Mouse (Mus musculus) myocyte (in vitro differentiated cells): Measurements from ENCODE around the gene Prl7c1.

Experiments
- E2F4 ChIP-seq: IDR thresholded peaks from one replicate; pipeline ENCODE4 v1.6.1; 2011; ENCODE audit warnings: mild to moderate bottlenecking, control low read depth, moderate library complexity; ENCODE audit not compliant: insufficient read depth
- MAX ChIP-seq: IDR thresholded peaks from one replicate; pipeline ENCODE4 v1.6.1; 2011; ENCODE audit warnings: low read depth, mild to moderate bottlenecking, control low read depth
- MYOD1 ChIP-seq, 3 experiments: IDR thresholded peaks; one replicate each; pipeline ENCODE4 v1.6.1; 2011; ENCODE audit warnings: control low read depth in 2 of 3, low read depth in 2 of 3, mild to moderate bottlenecking in 2 of 3, moderate library complexity in 1 of 3; ENCODE audit not compliant: insufficient read length in 2 of 3, control insufficient read depth in 1 of 3
- MYOG ChIP-seq, 3 experiments: IDR thresholded peaks; one replicate each; pipeline ENCODE4 v1.6.1; 2011; ENCODE audit warnings: control low read depth in 2 of 3, low read depth in 2 of 3, mild to moderate bottlenecking in 2 of 3; ENCODE audit not compliant: insufficient read length in 2 of 3, control insufficient read depth in 1 of 3, insufficient read depth in 1 of 3
- POLR2A ChIP-seq: IDR thresholded peaks from one replicate; pipeline ENCODE4 v1.6.1; 2011; ENCODE audit warnings: low read depth, mild to moderate bottlenecking, control low read depth, moderate library complexity; ENCODE audit not compliant: insufficient read length
- POLR2AphosphoS2 ChIP-seq: IDR thresholded peaks from one replicate; pipeline ENCODE4 v1.6.1; 2011; ENCODE audit warnings: low read depth, control low read depth; ENCODE audit not compliant: insufficient read length
- TCF12 ChIP-seq: IDR thresholded peaks from one replicate; pipeline ENCODE4 v1.6.1; 2011; ENCODE audit warnings: mild to moderate bottlenecking, control low read depth; ENCODE audit not compliant: poor library complexity, insufficient read depth, severe bottlenecking
- TCF3 ChIP-seq: IDR thresholded peaks from one replicate; pipeline ENCODE4 v1.6.1; 2011; ENCODE audit warnings: low read depth, control low read depth; ENCODE audit not compliant: insufficient read length

DNA sequence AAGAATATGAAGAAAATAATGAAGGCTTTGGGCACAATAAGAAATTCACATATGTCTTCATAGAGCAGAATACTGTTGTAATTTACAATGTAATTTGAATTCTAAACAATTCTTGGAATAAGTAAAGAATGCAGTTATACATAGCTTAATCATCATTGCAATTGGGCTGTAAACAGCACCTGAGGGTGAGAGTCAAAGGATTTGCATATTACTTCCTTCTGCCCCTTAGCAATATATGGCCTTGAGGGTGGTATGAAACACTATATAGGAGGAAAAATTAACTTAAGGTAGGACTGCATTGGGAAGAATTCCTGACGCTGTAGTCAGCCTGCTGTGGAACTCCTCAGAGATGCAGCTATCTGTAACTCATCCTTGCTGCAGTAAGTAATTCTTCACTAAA, 20.8 kb upstream of the Prl7c1 start, which contains the start of gene Prl2a1:
- TF ChIP-seq E2F4 (no peak), POLR2A (no peak), POLR2AphosphoS2 (no peak), MAX (no peak), TCF12 (no peak), MYOG (IDR thresholded peaks at IDR 0.05; ENCODE audit: control insufficient read depth in 1 of 3, insufficient read depth in 1 of 3, insufficient read length in 2 of 3, low read depth in 2 of 3) (no peak), MYOD1 (IDR thresholded peaks at IDR 0.05; ENCODE audit: control insufficient read depth in 1 of 3, insufficient read length in 2 of 3, low read depth in 2 of 3) (no peak), TCF3 (no peak)
